Mouse (Mus musculus) E14TG2a.4 (cell line): ENCODE data around the gene Grin2a.

Experiments
- H3K27me3 ChIP-seq: 2 replicates; pipeline ENCODE4 v1.6.1; 2014; ENCODE audit warnings: low read length, control low read depth; ENCODE audit not compliant: insufficient read depth
- H3K36me3 ChIP-seq: 2 replicates; pipeline ENCODE4 v1.6.1; 2014; ENCODE audit warnings: low read length, control low read depth; ENCODE audit not compliant: insufficient read depth
- H3K4me1 ChIP-seq: replicated peaks from 2 replicates; pipeline ENCODE4 v1.6.1; 2014; ENCODE audit warnings: low read depth, low read length, control low read depth
- H3K4me3 ChIP-seq: replicated peaks from 2 replicates; pipeline ENCODE4 v1.5.1; 2014; ENCODE audit warnings: mild to moderate bottlenecking, low read length
- H3K9me3 ChIP-seq: 2 replicates; pipeline ENCODE4 v1.6.1; 2014; ENCODE audit warnings: low read length, control low read depth
- CTCF ChIP-seq: conservative IDR thresholded peaks from 2 replicates; pipeline ENCODE4 v1.5.1; 2014; ENCODE audit warnings: low read length
- NANOG ChIP-seq: IDR thresholded peaks from 2 replicates; pipeline ENCODE4 v1.6.1; 2014; ENCODE audit warnings: borderline replicate concordance, low read length, mixed read lengths
- POU5F1 ChIP-seq: IDR thresholded peaks from 2 replicates; pipeline ENCODE4 v1.6.1; 2014; ENCODE audit warnings: low read length, borderline replicate concordance

Gene Grin2a

GRCm38 (mm10) chr16:9824436-9825109, 170.8 kb downstream of the Grin2a start:
- Histone ChIP-seq H3K9me3 (no peaks in the 10 kb centered on the region), H3K4me3 (no peak overlapping the region), H3K27me3 (no peaks in the 10 kb centered on the region), H3K4me1 (no peaks in the 10 kb centered on the region), H3K36me3 (no peaks in the 10 kb centered on the region)
- TF ChIP-seq CTCF (no peak), NANOG (no peak), POU5F1 (no peak)

- H3K27me3 ChIP-seq = no peaks in the 10 kb centered on the region
- H3K4me1 ChIP-seq = no peaks in the 10 kb centered on the region
- no peaks in the 10 kb centered on the region for H3K9me3 ChIP-seq
- no peaks in the 10 kb centered on the region for H3K36me3 ChIP-seq
- TF ChIP-seq POU5F1 (no peak), CTCF (no peak), NANOG (no peak)
- H3K4me3 ChIP-seq = no peak overlapping the region
These were observed 171.7 kb downstream of the Grin2a start for GRCm38 (mm10) chr16:9823686-9824085.

- no peak for TF ChIP-seq POU5F1
- Histone ChIP-seq H3K4me1 (no peaks in the 10 kb centered on the region), H3K9me3 (no peaks in the 10 kb centered on the region), H3K36me3 (no peaks in the 10 kb centered on the region), H3K4me3 (no peak overlapping the region), H3K27me3 (no peaks in the 10 kb centered on the region)
These were observed 175.9 kb downstream of the Grin2a start for GRCm38 (mm10) chr16:9819508-9819907.

- Histone ChIP-seq H3K36me3 (no peaks in the 10 kb centered on the region), H3K4me1 (no peaks in the 10 kb centered on the region), H3K4me3 (no peak overlapping the region), H3K9me3 (no peaks in the 10 kb centered on the region), H3K27me3 (no peaks in the 10 kb centered on the region)
- TF ChIP-seq POU5F1 (no peak), CTCF (no peak), NANOG (no peak)
These were observed 194.0 kb downstream of the Grin2a start for GRCm38 (mm10) chr16:9801338-9801737.

- Histone ChIP-seq H3K4me1 (no peaks in the 10 kb centered on the region), H3K27me3 (no peaks in the 10 kb centered on the region), H3K36me3 (no peaks in the 10 kb centered on the region), H3K9me3 (no peaks in the 10 kb centered on the region), H3K4me3 (no peak overlapping the region)
- TF ChIP-seq POU5F1 (no peak), NANOG (no peak), CTCF (no peak)
These were observed 195.1 kb downstream of the Grin2a start for GRCm38 (mm10) chr16:9800221-9800620.

- H3K36me3 ChIP-seq = no peaks in the 10 kb centered on the region
- TF ChIP-seq CTCF = no peak
- TF ChIP-seq POU5F1 = no peak
- TF ChIP-seq NANOG = no peak
- H3K27me3 ChIP-seq = no peaks in the 10 kb centered on the region
These were observed 202.4 kb downstream of the Grin2a start for GRCm38 (mm10) chr16:9792976-9793375.

GRCm38 (mm10) chr16:9786261-9786660, 209.1 kb downstream of the Grin2a start:
- TF ChIP-seq POU5F1 (no peak), CTCF (no peak), NANOG (no peak)
- H3K4me3 ChIP-seq = no peak overlapping the region
- no peaks in the 10 kb centered on the region for H3K27me3 ChIP-seq
- no peaks in the 10 kb centered on the region for H3K4me1 ChIP-seq
- no peaks in the 10 kb centered on the region; the same call in 1 of the 2 replicates for H3K9me3 ChIP-seq
- no peaks in the 10 kb centered on the region for H3K36me3 ChIP-seq

More at GRCm38 (mm10) chr16:9792976-9793375, 202.4 kb downstream of the Grin2a start:
- Histone ChIP-seq H3K4me1 (no peaks in the 10 kb centered on the region), H3K4me3 (no peak overlapping the region), H3K9me3 (peaks cover 7% of the 10 kb centered on the region; the same call in 1 of the 2 replicates)

- Histone ChIP-seq H3K27me3 (no peaks in the 10 kb centered on the region), H3K4me3 (no peak overlapping the region), H3K4me1 (no peaks in the 10 kb centered on the region), H3K9me3 (no peaks in the 10 kb centered on the region; the same call in 1 of the 2 replicates), H3K36me3 (no peaks in the 10 kb centered on the region)
- no peak for TF ChIP-seq NANOG
- no peak for TF ChIP-seq CTCF
- no peak for TF ChIP-seq POU5F1
These were observed 209.5 kb downstream of the Grin2a start for GRCm38 (mm10) chr16:9785821-9786220.

GRCm38 (mm10) chr16:9768981-9769380, 226.4 kb downstream of the Grin2a start:
- no peak for TF ChIP-seq CTCF
- TF ChIP-seq NANOG = no peak
- TF ChIP-seq POU5F1 = no peak
- Histone ChIP-seq H3K4me1 (peaks cover 7% of the 10 kb centered on the region), H3K27me3 (no peaks in the 10 kb centered on the region), H3K4me3 (no peak overlapping the region), H3K9me3 (no peaks in the 10 kb centered on the region), H3K36me3 (no peaks in the 10 kb centered on the region)
